Mouse (Mus musculus) midbrain, embryonic 16.5 days (tissue): ENCODE measurements around the gene Zfp628. TPM values are rescaled to one million over a fixed set of nuclear protein-coding genes. Genes with fewer than 3 reads are reported as not detected.

Experiments used
- ATAC-seq: fragments of 200-750 bp; cut with Nextera tagmentation; 2 replicates; pipeline ENCODE4 v1.8.0; 2017; ENCODE audit warnings: moderate TSS enrichment
- H3K27ac ChIP-seq: fragments of 300-500 bp; sonication (generic); 2 replicates; pipeline ENCODE4 v1.5.1; 2014; ENCODE audit warnings: mild to moderate bottlenecking, low read length, mixed read lengths
- H3K27me3 ChIP-seq: fragments of 300-500 bp; sonication (generic); 2 replicates; pipeline ENCODE4 v1.6.1; 2014; ENCODE audit warnings: low read depth, low read length, mixed read lengths; ENCODE audit not compliant: control insufficient read depth, insufficient read depth
- H3K36me3 ChIP-seq: fragments of 300-500 bp; sonication (generic); 2 replicates; pipeline ENCODE4 v1.6.1; 2014; ENCODE audit warnings: mild to moderate bottlenecking, low read length, moderate library complexity, mixed read lengths; ENCODE audit not compliant: control insufficient read depth, insufficient read depth
- H3K4me1 ChIP-seq: fragments of 300-500 bp; sonication (generic); 2 replicates; pipeline ENCODE4 v1.6.1; 2014; ENCODE audit warnings: mild to moderate bottlenecking, low read length, mixed read lengths; ENCODE audit not compliant: control insufficient read depth, insufficient read depth
- H3K4me2 ChIP-seq: fragments of 300-500 bp; sonication (generic); 2 replicates; pipeline ENCODE4 v1.6.1; 2014; ENCODE audit warnings: mild to moderate bottlenecking, low read length, mixed read lengths
- H3K4me3 ChIP-seq: fragments of 300-500 bp; sonication (generic); 2 replicates; pipeline ENCODE4 v1.5.1; 2014; ENCODE audit warnings: low read depth, mild to moderate bottlenecking, low read length, moderate library complexity, mixed read lengths
- H3K9ac ChIP-seq: fragments of 300-500 bp; sonication (generic); 2 replicates; pipeline ENCODE4 v1.6.1; 2014; ENCODE audit warnings: low read depth, low read length, mixed read lengths
- H3K9me3 ChIP-seq: fragments of 300-500 bp; sonication (generic); replicated peaks from 2 replicates; pipeline ENCODE4 v1.6.1; 2014; ENCODE audit warnings: mild to moderate bottlenecking, low read length, mixed read lengths; ENCODE audit not compliant: control insufficient read depth, poor library complexity, severe bottlenecking
- WGBS: fragments of 180-500 bp; shearing (Covaris S2); extraction: QIAGEN DNeasy Blood & Tissue Kit; methylation state at CpG from one replicate; pipeline ENCODE4 v1.1.7; 2014; 5-methylcytosine and 5-hydroxymethylcytosine counted together
- polyA plus RNA-seq: library from polyadenylated mRNA; unstranded; fragments of >200 nt; fragmentation: Nextera tagmentation; extraction: Ambion mirVana; gene quantifications from 2 replicates; pipeline ENCODE4 v1.2.1, GENCODE M21; 2015

Gene Zfp628
- polyA plus RNA-seq, 1 experiment from 2014 or later = 3.1 TPM

- Histone ChIP-seq H3K9me3 (no peaks in the 10 kb centered on the region), H3K27ac (no peak within 1 kb of the TSS), H3K36me3 (no peaks in the 10 kb centered on the region), H3K9ac (no peak within 1 kb of the TSS), H3K4me3 (no peak within 1 kb of the TSS), H3K4me1 (no peaks in the 10 kb centered on the region), H3K27me3 (no peaks in the 10 kb centered on the region), H3K4me2 (no peak within 1 kb of the TSS)
- WGBS = 32% methylated on average over 6 of the region's 6 CpGs
- ATAC-seq = no peak
Measured at GRCm38 (mm10) chr7:4971068-4971467, 56.1 kb downstream of the Zfp628 start, which contains the start of gene Sbk3. TSS of gene Sbk3 (minus strand) at chr7:4971168.

Other genes starting within 250 kb of the Zfp628 start
- 169 and 181 TPM in 2 replicates for gene Hspbp1, start 230.1 kb upstream of the Zfp628 start, polyA plus RNA-seq
- 7.5 and 7.8 TPM in 2 replicates for gene Brsk1, start 224.6 kb upstream of the Zfp628 start, polyA plus RNA-seq
- gene Tmem150b, start 190.0 kb upstream of the Zfp628 start, polyA plus RNA-seq = 0.25 TPM in 1 of 2 replicates, not detected in the other
- 58.5 and 61.1 TPM in 2 replicates for gene Kmt5c, start 175.1 kb upstream of the Zfp628 start, polyA plus RNA-seq
- 19.3 and 21.3 TPM in 2 replicates for gene Cox6b2, start 162.1 kb upstream of the Zfp628 start, polyA plus RNA-seq
- not detected in 2 replicates for gene Fam71e2, start 143.9 kb upstream of the Zfp628 start, polyA plus RNA-seq
- 1.3 TPM in 2 replicates for gene Il11, start 132.4 kb upstream of the Zfp628 start, polyA plus RNA-seq
- gene Tmem190, start 132.3 kb upstream of the Zfp628 start, polyA plus RNA-seq = 0.48 and 0.73 TPM in 2 replicates
- gene Tmem238, start 125.6 kb upstream of the Zfp628 start, polyA plus RNA-seq = 6.2 and 6.5 TPM in 2 replicates
- 201 and 213 TPM in 2 replicates for gene Rpl28, start 122.3 kb upstream of the Zfp628 start, polyA plus RNA-seq
- gene Ube2s, start 102.6 kb upstream of the Zfp628 start, polyA plus RNA-seq = 226 and 253 TPM in 2 replicates
- 14.0 and 14.6 TPM in 2 replicates for gene Shisa7, start 70.5 kb upstream of the Zfp628 start, polyA plus RNA-seq
- 3.6 and 5.0 TPM in 2 replicates for gene Isoc2b, start 45.0 kb upstream of the Zfp628 start, polyA plus RNA-seq
- 0.46 and 0.57 TPM in 2 replicates for gene Isoc2a, start 38.1 kb upstream of the Zfp628 start, polyA plus RNA-seq
- gene Gm36210, start 8.7 kb upstream of the Zfp628 start, polyA plus RNA-seq = 0.32 and 0.38 TPM in 2 replicates
- gene Nat14, start 6.8 kb downstream of the Zfp628 start, polyA plus RNA-seq = 48.2 and 49.4 TPM in 2 replicates
- gene Ssc5d, start 10.6 kb downstream of the Zfp628 start, polyA plus RNA-seq = 0.72 and 0.85 TPM in 2 replicates
- 0.18 TPM in 1 of 2 replicates, not detected in the other for gene Sbk2, start 49.2 kb downstream of the Zfp628 start, polyA plus RNA-seq
- 0.60 and 0.93 TPM in 2 replicates for gene Sbk3, start 56.0 kb downstream of the Zfp628 start, polyA plus RNA-seq
- 56.3 and 69.2 TPM in 2 replicates for gene Zfp579, start 80.9 kb downstream of the Zfp628 start, polyA plus RNA-seq
- 6.7 and 7.9 TPM in 2 replicates for gene Zfp524, start 99.2 kb downstream of the Zfp628 start, polyA plus RNA-seq
- gene Fiz1, start 99.5 kb downstream of the Zfp628 start, polyA plus RNA-seq = 30.7 and 35.5 TPM in 2 replicates
- gene Gm44973, start 100.3 kb downstream of the Zfp628 start, polyA plus RNA-seq = 0.41 and 1.0 TPM in 2 replicates
- gene Zfp865, start 105.2 kb downstream of the Zfp628 start, polyA plus RNA-seq = 6.6 and 7.2 TPM in 2 replicates
- 70.0 and 73.1 TPM in 2 replicates for gene Ccdc106, start 105.3 kb downstream of the Zfp628 start, polyA plus RNA-seq
- gene 4632433K11Rik, start 118.9 kb downstream of the Zfp628 start, polyA plus RNA-seq = not detected in 2 replicates
- gene Zfp784, start 123.2 kb downstream of the Zfp628 start, polyA plus RNA-seq = 10.5 and 10.8 TPM in 2 replicates
- gene Zfp580, start 136.3 kb downstream of the Zfp628 start, polyA plus RNA-seq = 101 and 117 TPM in 2 replicates
- 96.7 and 103 TPM in 2 replicates for gene U2af2, start 146.9 kb downstream of the Zfp628 start, polyA plus RNA-seq
- gene Epn1, start 165.0 kb downstream of the Zfp628 start, polyA plus RNA-seq = 107 and 120 TPM in 2 replicates
- not detected in 2 replicates for gene Rfpl4, start 201.7 kb downstream of the Zfp628 start, polyA plus RNA-seq
- gene Rasl2-9, start 210.7 kb downstream of the Zfp628 start, polyA plus RNA-seq = 0.89 and 0.98 TPM in 2 replicates
- gene Vmn1r55, start 234.5 kb downstream of the Zfp628 start, polyA plus RNA-seq = 0.02 TPM in 1 of 2 replicates, not detected in the other